Mouse (Mus musculus): ENCODE data around the gene Syp.

Syp gene

GRCm38 (mm10) chrX:7662936-7663335 is 24.7 kb downstream of the Syp start:
- no peak for DNase-seq (ENCODE audit: low read depth, low spot score)

DNA sequence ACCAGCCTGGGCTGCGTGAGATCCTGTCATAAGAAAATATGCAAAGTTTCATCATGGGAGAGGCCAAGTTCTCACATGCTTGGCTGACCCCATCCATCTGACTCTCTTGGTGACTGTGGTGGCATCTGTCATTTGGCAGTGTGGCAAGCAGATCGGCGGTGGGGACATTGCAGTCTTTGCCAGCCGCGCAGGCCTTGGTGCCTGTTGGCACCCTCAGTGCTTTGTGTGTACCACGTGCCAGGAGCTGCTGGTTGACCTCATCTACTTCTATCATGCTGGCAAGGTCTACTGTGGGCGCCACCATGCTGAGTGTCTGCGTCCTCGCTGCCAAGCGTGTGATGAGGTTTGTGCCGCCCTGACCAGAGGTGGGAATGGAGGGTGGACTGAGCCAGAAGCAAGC is 26.5 kb downstream of the Syp start:
- no peak for DNase-seq (ENCODE audit: low read depth, low spot score)

DNA sequence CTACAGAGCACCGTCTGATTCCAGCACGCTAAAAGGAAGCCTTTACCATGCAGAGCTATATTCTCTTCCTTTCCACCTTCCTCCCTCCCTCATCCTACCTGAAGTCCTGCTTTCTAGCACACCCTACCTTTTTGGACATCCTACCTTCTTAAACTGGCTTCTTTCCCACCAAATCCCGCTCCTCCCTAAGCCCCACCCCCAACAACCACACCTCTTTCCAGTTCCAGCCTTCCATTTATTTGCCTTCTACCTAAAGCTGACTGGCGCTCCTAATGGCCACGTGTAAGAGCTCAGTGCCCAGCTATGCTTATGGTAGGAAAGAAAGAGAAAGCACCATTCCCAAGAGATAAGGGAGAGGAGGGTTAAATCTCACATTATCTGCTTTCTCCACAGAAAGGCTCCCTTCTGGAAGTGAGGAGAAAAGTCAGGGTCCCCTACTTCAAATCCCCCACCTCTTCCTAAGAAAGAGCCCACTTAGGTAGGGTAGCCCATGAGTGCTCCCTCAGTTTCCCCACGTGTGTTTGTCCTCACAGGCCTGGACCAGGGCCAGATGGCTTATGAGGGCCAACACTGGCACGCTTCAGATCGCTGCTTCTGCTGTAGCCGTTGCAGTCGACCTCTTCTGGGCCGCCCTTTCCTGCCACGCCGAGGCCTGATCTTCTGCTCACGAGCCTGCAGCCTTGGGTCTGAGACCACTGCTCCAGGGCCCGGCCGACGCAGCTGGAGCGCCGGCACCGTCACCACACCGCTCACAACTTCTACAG is 27.6 kb downstream of the Syp start:
- no peak for DNase-seq (ENCODE audit: low read depth, low spot score)

DNA sequence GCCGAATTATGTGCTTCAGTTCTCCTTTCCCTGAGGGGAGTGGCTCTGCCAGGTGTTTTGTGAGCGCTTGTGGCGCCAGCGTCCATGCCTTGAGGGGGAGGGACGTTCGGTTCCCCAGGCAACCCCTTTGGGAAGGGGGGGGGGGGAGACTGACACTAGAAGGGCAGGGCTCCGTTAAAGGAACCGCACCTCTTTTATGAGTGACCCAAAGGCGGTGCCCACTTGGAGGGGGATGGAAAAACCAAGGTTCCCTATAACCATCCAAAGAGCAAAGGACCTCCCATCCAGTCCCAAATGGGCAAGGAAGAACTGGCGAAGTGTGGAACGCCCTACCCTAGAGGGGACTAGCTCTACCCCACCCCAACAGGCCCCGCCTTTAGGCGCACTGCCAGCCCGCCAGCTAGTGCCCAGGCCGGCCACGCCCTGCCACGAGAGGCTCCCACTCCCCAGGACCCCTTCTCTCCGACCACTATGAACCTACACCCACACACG is 32.2 kb downstream of the Syp start:
- DNase-seq (ENCODE audit: low read depth, low spot score): no peak

GRCm38 (mm10) chrX:7670921-7671623 is 32.8 kb downstream of the Syp start, which contains the start of gene Plp2:
Plp2 (minus strand) TSS chrX:7671390.
- DNase-seq (ENCODE audit: low read depth, low spot score): no peak

DNA sequence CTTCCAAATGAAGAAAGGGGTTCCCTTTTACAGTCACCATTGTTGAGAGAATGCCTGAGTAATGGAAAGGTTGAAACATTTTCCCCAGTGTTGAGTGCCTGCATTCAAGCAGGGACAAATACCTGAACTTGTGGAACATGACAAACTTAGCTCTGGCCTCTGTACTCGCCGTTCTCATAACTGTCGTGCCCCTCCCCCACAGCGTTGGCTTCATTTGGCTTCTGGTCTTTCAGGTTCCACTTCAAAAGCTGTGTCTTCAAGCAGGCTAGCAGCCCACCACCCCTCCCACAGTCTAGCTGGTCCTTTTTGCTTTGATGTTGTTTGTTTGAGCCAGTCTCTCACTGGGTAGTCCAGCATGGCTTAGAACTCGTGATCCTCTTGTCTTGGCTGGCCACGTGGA is 34.5 kb downstream of the Syp start:
- DNase-seq (ENCODE audit: low read depth, low spot score): no peak

DNA sequence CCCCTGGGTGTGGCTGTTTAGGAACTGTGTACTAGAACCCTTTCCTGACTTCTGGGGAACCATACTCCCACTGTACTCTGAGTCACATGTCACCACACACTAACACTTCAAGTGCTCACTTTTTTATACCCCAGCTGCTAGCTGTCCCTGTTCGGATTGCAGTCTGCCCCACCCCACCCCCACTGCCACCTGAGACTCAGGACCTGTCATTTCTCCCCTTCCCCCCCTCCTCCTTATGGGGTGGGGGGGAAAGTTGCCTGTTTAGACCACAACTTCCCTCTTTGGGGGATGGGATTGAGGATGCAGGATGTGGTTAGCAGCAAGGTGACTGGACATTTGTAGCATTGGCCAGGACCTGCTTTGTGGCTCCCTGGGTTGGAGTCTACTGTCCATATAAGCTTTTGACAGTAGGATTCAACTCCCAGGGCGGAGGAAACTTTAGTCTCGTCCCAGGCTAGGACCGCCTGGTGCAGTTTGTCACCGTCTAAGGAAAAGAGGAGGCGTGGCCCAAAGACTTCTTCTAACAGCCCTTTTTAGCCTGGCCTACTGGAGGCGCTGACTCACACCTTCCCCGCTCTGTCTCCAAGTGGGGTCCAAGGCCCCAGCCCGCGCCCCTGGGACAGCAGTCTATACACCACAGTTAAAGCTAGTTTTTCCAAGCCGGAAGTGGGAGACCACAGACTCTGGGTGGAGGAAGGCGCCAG is 35.5 kb downstream of the Syp start:
- no peak for DNase-seq (ENCODE audit: low read depth, low spot score)

GRCm38 (mm10) chrX:7674284-7675000 is 36.2 kb downstream of the Syp start:
- DNase-seq (ENCODE audit: low read depth, low spot score): no peak

DNA sequence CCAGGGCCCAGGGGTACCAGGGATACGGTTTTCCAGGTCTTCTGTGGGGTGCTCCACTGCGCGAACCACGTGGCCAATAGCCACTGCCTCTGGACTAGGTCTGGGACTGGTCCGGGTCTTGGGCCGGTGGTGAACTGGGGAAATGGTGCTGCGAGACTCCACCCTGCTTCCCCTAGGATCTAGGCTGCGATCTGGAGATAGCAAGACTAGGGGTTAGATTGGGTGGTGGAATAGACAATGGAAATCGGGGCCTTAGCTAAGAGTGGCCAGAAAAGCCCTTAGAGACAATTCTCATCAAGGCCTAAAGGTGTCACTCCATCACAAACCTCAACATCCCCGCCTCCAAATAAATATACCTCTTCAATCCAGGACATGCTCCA is 36.7 kb downstream of the Syp start:
- no peak for DNase-seq (ENCODE audit: low read depth, low spot score)

GRCm38 (mm10) chrX:7678986-7679385 is 40.7 kb downstream of the Syp start:
- DNase-seq (ENCODE audit: low read depth, low spot score): no peak

GRCm38 (mm10) chrX:7679405-7680056 is 41.3 kb downstream of the Syp start:
- DNase-seq (ENCODE audit: low read depth, low spot score): peak; percentile 76

- DNase-seq (ENCODE audit: low read depth, low spot score): no peak
Measured at GRCm38 (mm10) chrX:7680057-7680412, 41.8 kb downstream of the Syp start.

GRCm38 (mm10) chrX:7680864-7681263 is 42.6 kb downstream of the Syp start, which contains the start of gene Magix:
Magix (minus strand) TSS chrX:7681251.
- no peak for DNase-seq (ENCODE audit: low read depth, low spot score)

GRCm38 (mm10) chrX:7688321-7688720 is 50.0 kb downstream of the Syp start:
- DNase-seq (ENCODE audit: low read depth, low spot score): no peak

DNA sequence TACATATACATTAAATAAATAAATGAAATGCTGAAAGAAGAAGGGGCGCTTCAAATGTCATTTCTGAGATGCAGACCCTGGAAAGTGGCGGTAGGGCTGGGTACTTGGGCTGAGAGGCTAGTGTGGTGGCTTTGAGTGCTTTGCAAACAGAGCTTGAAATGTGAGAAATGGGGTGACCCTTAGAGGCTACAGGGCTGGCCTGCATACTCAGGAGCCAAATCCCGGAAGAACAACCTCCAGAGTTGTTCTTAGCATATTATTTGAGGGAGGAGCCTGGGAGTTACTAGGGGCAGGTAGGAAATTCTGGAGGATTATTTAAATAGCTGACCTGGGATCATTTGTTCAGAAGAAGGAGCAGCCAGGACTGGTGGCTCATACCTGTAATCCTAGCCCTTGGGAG is 52.2 kb downstream of the Syp start:
- DNase-seq (ENCODE audit: low read depth, low spot score): no peak

DNA sequence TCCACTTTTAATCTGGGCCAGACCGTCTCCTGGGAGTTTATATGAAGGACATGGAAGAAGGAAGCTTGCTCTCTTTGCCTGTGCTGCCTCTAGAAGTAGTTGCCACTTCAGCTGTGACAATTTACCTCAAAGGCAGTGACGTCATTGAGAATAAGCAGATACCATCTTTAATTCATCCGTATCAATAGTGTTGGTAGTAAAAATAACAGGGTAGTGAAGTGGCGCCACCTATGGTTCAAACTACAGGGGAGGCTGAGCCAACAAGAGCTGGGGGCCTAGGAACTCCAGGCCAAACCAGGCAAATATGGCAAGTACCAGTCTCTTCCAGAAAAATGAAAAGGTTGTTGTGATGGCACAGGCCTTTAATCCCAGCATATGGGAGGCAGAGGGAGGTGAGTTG is 54.6 kb downstream of the Syp start:
- DNase-seq (ENCODE audit: low read depth, low spot score): no peak

GRCm38 (mm10) chrX:7696520-7696919 is 58.2 kb downstream of the Syp start:
- no peak for DNase-seq (ENCODE audit: low read depth, low spot score)

GRCm38 (mm10) chrX:7696954-7697381 is 58.7 kb downstream of the Syp start, which contains the start of gene Gpkow:
Gpkow (plus strand) TSS chrX:7697131.
- peak; percentile 77 for DNase-seq (ENCODE audit: low read depth, low spot score)

Data from embryo, embryonic 11.5 days (tissue).